Comparison of ENCODE assay signal across 23 mouse cellular contexts in the genomic region with DNA sequence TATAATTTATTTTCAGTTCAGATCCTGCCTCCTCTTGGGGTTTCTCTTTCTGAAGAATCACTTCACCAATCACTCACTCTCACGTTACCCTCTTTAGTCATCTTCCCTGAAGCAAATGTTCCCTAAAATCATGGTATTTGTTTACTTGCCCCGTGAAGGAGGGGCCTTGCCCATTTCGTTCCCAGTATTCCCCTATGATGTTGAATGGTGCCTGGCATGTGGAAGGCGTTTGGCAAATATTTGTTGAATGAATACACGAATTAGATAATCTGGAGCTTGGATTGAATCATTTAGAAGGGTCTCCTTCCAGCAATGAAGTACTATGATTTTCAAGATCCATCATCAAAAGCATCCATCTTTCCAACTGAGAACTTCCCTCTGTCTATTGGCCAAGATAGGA.
DNase-seq lines count a peak whose midpoint lies in the region; ATAC-seq lines count a peak whose summit lies in the region.
"Had no signal": no experiment of that assay in that cellular context is flagged by ENCODE, and none has a peak within 500 bp of the region (broad histone marks: within the 10 kb centered on the region; RNA-seq: fewer than 3 reads in every experiment).

No protein-coding gene starts in this region.

- no peaks in the 10 kb centered on the region for H3K27me3 ChIP-seq in heart, embryonic 15.5 days
- H3K27me3 ChIP-seq in lung, embryonic 15.5 days = no peaks in the 10 kb centered on the region
- H3K27me3 ChIP-seq: embryonic facial prominence, embryonic 15.5 days; forebrain, embryonic 12.5 days; hindbrain, embryonic 12.5 days; limb, embryonic 15.5 days; stomach, embryonic 15.5 days had no signal

- intact Hi-C loops in heart, postnatal 14 days (cut with DNase I) = no loop called here

- peaks cover 15% of the 10 kb centered on the region for H3K4me1 ChIP-seq in heart, embryonic 15.5 days (replicated peaks)
- peaks cover 31% of the 10 kb centered on the region for H3K4me1 ChIP-seq in lung, embryonic 15.5 days
- H3K4me1 ChIP-seq: forebrain, embryonic 12.5 days; hindbrain, embryonic 12.5 days; limb, embryonic 15.5 days had no signal

- H3K4me2 ChIP-seq in heart, embryonic 15.5 days = no peak overlapping the region
- no peak overlapping the region for H3K4me2 ChIP-seq in lung, embryonic 15.5 days
- H3K4me2 ChIP-seq: embryonic facial prominence, embryonic 15.5 days; forebrain, embryonic 12.5 days; hindbrain, embryonic 12.5 days; limb, embryonic 15.5 days; stomach, embryonic 15.5 days had no signal

- H3K9me3 ChIP-seq in heart, embryonic 15.5 days (replicated peaks) = no peaks in the 10 kb centered on the region
- H3K9me3 ChIP-seq in lung, embryonic 15.5 days = no peaks in the 10 kb centered on the region
- H3K9me3 ChIP-seq: embryonic facial prominence, embryonic 10.5 days; embryonic facial prominence, embryonic 15.5 days; forebrain, embryonic 12.5 days; hindbrain, embryonic 12.5 days; limb, embryonic 10.5 days; limb, embryonic 15.5 days; stomach, embryonic 15.5 days had no signal

- no peak overlapping the region for H3K9ac ChIP-seq in heart, embryonic 15.5 days
- no peak overlapping the region for H3K9ac ChIP-seq in lung, embryonic 15.5 days
- H3K9ac ChIP-seq: embryonic facial prominence, embryonic 15.5 days; forebrain, embryonic 12.5 days; forebrain, postnatal 0 days; hindbrain, embryonic 12.5 days; limb, embryonic 15.5 days; liver, embryonic 14.5 days; stomach, embryonic 15.5 days had no signal

- no peak for ATAC-seq in heart, embryonic 15.5 days (replicated peaks; ENCODE audit: insufficient number of reproducible peaks, insufficient read depth, low FRiP score, low read depth)
- no peak for ATAC-seq in lung, embryonic 15.5 days (ENCODE audit: borderline replicate concordance, extremely low read depth, low FRiP score, low TSS enrichment)
- ATAC-seq: forebrain, postnatal 0 days had no signal

- no peaks in the 10 kb centered on the region for H3K36me3 ChIP-seq in heart, embryonic 15.5 days
- no peaks in the 10 kb centered on the region for H3K36me3 ChIP-seq in lung, embryonic 15.5 days
- H3K36me3 ChIP-seq: embryonic facial prominence, embryonic 10.5 days; embryonic facial prominence, embryonic 15.5 days; forebrain, embryonic 12.5 days; hindbrain, embryonic 12.5 days; limb, embryonic 10.5 days; limb, embryonic 15.5 days; stomach, embryonic 15.5 days had no signal

- DNase-seq in heart, postnatal 14 days = no peak
- no peak for DNase-seq in lung, postnatal 14 days
- DNase-seq in lung, postnatal 10 days = peak; percentile 9
- DNase-seq in layer of hippocampus, adult 18-20 months (ENCODE audit: low spot score in 2 of 2) = no peak
- no peak for DNase-seq in thymus, postnatal 0 days (ENCODE audit: low spot score)
- DNase-seq: cerebellum, adult 8-10 months; cerebellum, postnatal 25 days; forebrain, postnatal 0 days; gastrocnemius, postnatal 36 days; midbrain, embryonic 14.5 days; thymus, postnatal 14 days had no signal

- H3K4me3 ChIP-seq in heart, embryonic 15.5 days = no peak overlapping the region
- H3K4me3 ChIP-seq in lung, embryonic 15.5 days = no peak overlapping the region
- H3K4me3 ChIP-seq: embryonic facial prominence, embryonic 10.5 days; embryonic facial prominence, embryonic 15.5 days; forebrain, embryonic 12.5 days; heart, adult 2 months; hindbrain, embryonic 12.5 days; limb, embryonic 10.5 days; limb, embryonic 15.5 days; stomach, embryonic 15.5 days had no signal

- 56% methylated on average over 5 of the region's 5 CpGs for WGBS in heart, embryonic 15.5 days
- 33% methylated on average over 5 of the region's 5 CpGs for WGBS in lung, embryonic 15.5 days

- peak overlapping the region; percentile 54 for H3K27ac ChIP-seq in heart, embryonic 15.5 days
- peak overlapping the region; percentile 41; the same call in 1 of the 2 replicates for H3K27ac ChIP-seq in lung, embryonic 15.5 days
- H3K27ac ChIP-seq: embryonic facial prominence, embryonic 10.5 days; embryonic facial prominence, embryonic 15.5 days; forebrain, embryonic 12.5 days; heart, adult 2 months; hindbrain, embryonic 12.5 days; kidney, postnatal 0 days; limb, embryonic 10.5 days; limb, embryonic 15.5 days; liver, embryonic 14.5 days; stomach, embryonic 15.5 days had no signal
